Mouse (Mus musculus): Measurements from ENCODE around the gene Prkn. TPM values are rescaled to one million over a fixed set of nuclear protein-coding genes. Genes with fewer than 3 reads are reported as not detected.
"Not testable (repeated sequence)": the region's sequence is repeated elsewhere in the genome, so short reads cannot be mapped to it uniquely, and the experiment has no call there.

Gene Prkn
- polyA plus RNA-seq, 1 experiment from 2014 or later = 0.14 TPM

GRCm38 (mm10) chr17:11188494-11188893 is 348.3 kb downstream of the Prkn start:
- DNase-seq (ENCODE audit: low spot score) = no peak
- Histone ChIP-seq H3K27ac (ENCODE audit: low read depth, low read length) (no peak overlapping the region), H3K4me2 (no peak overlapping the region), H3K27me3 (replicated peaks; ENCODE audit: control insufficient read depth, insufficient read depth, low read length) (no peaks in the 10 kb centered on the region), H3K9me3 (ENCODE audit: control insufficient read depth, low read length) (no peaks in the 10 kb centered on the region), H3K4me3 (ENCODE audit: low read depth, low read length) (no peak overlapping the region), H3K4me1 (replicated peaks; ENCODE audit: control insufficient read depth, insufficient read depth, low read length) (no peaks in the 10 kb centered on the region), H3K36me3 (ENCODE audit: control insufficient read depth, insufficient read depth, low read length) (no peaks in the 10 kb centered on the region), H3K9ac (ENCODE audit: low read depth, low read length) (no peak overlapping the region)
- 55% methylated on average over 4 of the region's 4 CpGs for WGBS
- no peak for ATAC-seq (replicated peaks; ENCODE audit: low FRiP score)

- no peak for ATAC-seq (replicated peaks; ENCODE audit: low FRiP score)
- 60% methylated on average over 2 of the region's 2 CpGs for WGBS
- H3K4me1 ChIP-seq (replicated peaks; ENCODE audit: control insufficient read depth, insufficient read depth, low read length) = no peaks in the 10 kb centered on the region
- no peak overlapping the region for H3K4me2 ChIP-seq
- DNase-seq (ENCODE audit: low spot score) = no peak
- no peaks in the 10 kb centered on the region for H3K9me3 ChIP-seq (ENCODE audit: control insufficient read depth, low read length)
- no peak overlapping the region for H3K4me3 ChIP-seq (ENCODE audit: low read depth, low read length)
- H3K27ac ChIP-seq (ENCODE audit: low read depth, low read length) = no peak overlapping the region
- no peak overlapping the region for H3K9ac ChIP-seq (ENCODE audit: low read depth, low read length)
- no peaks in the 10 kb centered on the region for H3K27me3 ChIP-seq (replicated peaks; ENCODE audit: control insufficient read depth, insufficient read depth, low read length)
- no peaks in the 10 kb centered on the region for H3K36me3 ChIP-seq (ENCODE audit: control insufficient read depth, insufficient read depth, low read length)
These were observed 350.1 kb downstream of the Prkn start for GRCm38 (mm10) chr17:11190306-11190705.

- Histone ChIP-seq H3K9ac (ENCODE audit: low read depth, low read length) (no peak overlapping the region), H3K27me3 (replicated peaks; ENCODE audit: control insufficient read depth, insufficient read depth, low read length) (no peaks in the 10 kb centered on the region), H3K4me1 (replicated peaks; ENCODE audit: control insufficient read depth, insufficient read depth, low read length) (no peaks in the 10 kb centered on the region), H3K9me3 (ENCODE audit: control insufficient read depth, low read length) (no peaks in the 10 kb centered on the region), H3K27ac (ENCODE audit: low read depth, low read length) (no peak overlapping the region), H3K4me2 (no peak overlapping the region), H3K36me3 (ENCODE audit: control insufficient read depth, insufficient read depth, low read length) (no peaks in the 10 kb centered on the region), H3K4me3 (ENCODE audit: low read depth, low read length) (no peak overlapping the region)
- DNase-seq (ENCODE audit: low spot score) (no peak), ATAC-seq (replicated peaks; ENCODE audit: low FRiP score) (no peak)
- WGBS = 73% methylated on average over 2 of the region's 2 CpGs
These were observed 357.9 kb downstream of the Prkn start for GRCm38 (mm10) chr17:11198134-11198533.

- not testable (repeated sequence) for ATAC-seq (replicated peaks; ENCODE audit: low FRiP score); H3K9me3 ChIP-seq (ENCODE audit: control insufficient read depth, low read length); H3K27ac ChIP-seq (ENCODE audit: low read depth, low read length); H3K9ac ChIP-seq (ENCODE audit: low read depth, low read length); H3K27me3 ChIP-seq (replicated peaks; ENCODE audit: control insufficient read depth, insufficient read depth, low read length); H3K4me2 ChIP-seq; H3K4me1 ChIP-seq (replicated peaks; ENCODE audit: control insufficient read depth, insufficient read depth, low read length); H3K36me3 ChIP-seq (ENCODE audit: control insufficient read depth, insufficient read depth, low read length); DNase-seq (ENCODE audit: low spot score); H3K4me3 ChIP-seq (ENCODE audit: low read depth, low read length)
- WGBS = 73% methylated on average over 4 of the region's 4 CpGs
These were observed 368.9 kb downstream of the Prkn start for GRCm38 (mm10) chr17:11209063-11209462.

- no peak for ATAC-seq (replicated peaks; ENCODE audit: low FRiP score)
- 79% methylated on average over 11 of the region's 11 CpGs for WGBS
- Histone ChIP-seq H3K9me3 (ENCODE audit: control insufficient read depth, low read length) (no peaks in the 10 kb centered on the region), H3K4me3 (ENCODE audit: low read depth, low read length) (no peak overlapping the region), H3K4me1 (replicated peaks; ENCODE audit: control insufficient read depth, insufficient read depth, low read length) (no peaks in the 10 kb centered on the region), H3K9ac (ENCODE audit: low read depth, low read length) (no peak overlapping the region), H3K36me3 (ENCODE audit: control insufficient read depth, insufficient read depth, low read length) (no peaks in the 10 kb centered on the region), H3K27me3 (replicated peaks; ENCODE audit: control insufficient read depth, insufficient read depth, low read length) (no peaks in the 10 kb centered on the region), H3K4me2 (no peak overlapping the region), H3K27ac (ENCODE audit: low read depth, low read length) (no peak overlapping the region)
- no peak for DNase-seq (ENCODE audit: low spot score)
These were observed 370.8 kb downstream of the Prkn start for GRCm38 (mm10) chr17:11211006-11211405.

GRCm38 (mm10) chr17:11211591-11211990 is 371.4 kb downstream of the Prkn start:
- no peaks in the 10 kb centered on the region for H3K4me1 ChIP-seq (replicated peaks; ENCODE audit: control insufficient read depth, insufficient read depth, low read length)
- no peak for DNase-seq (ENCODE audit: low spot score)
- no peak overlapping the region for H3K27ac ChIP-seq (ENCODE audit: low read depth, low read length)
- H3K9me3 ChIP-seq (ENCODE audit: control insufficient read depth, low read length) = no peaks in the 10 kb centered on the region
- H3K9ac ChIP-seq (ENCODE audit: low read depth, low read length) = no peak overlapping the region
- H3K36me3 ChIP-seq (ENCODE audit: control insufficient read depth, insufficient read depth, low read length) = no peaks in the 10 kb centered on the region
- H3K4me2 ChIP-seq = no peak overlapping the region
- 78% methylated on average over 4 of the region's 4 CpGs for WGBS
- no peaks in the 10 kb centered on the region for H3K27me3 ChIP-seq (replicated peaks; ENCODE audit: control insufficient read depth, insufficient read depth, low read length)
- H3K4me3 ChIP-seq (ENCODE audit: low read depth, low read length) = no peak overlapping the region
- no peak for ATAC-seq (replicated peaks; ENCODE audit: low FRiP score)

- ATAC-seq (replicated peaks; ENCODE audit: low FRiP score) (no peak), DNase-seq (ENCODE audit: low spot score) (no peak)
- Histone ChIP-seq H3K27ac (ENCODE audit: low read depth, low read length) (no peak overlapping the region), H3K4me2 (no peak overlapping the region), H3K36me3 (ENCODE audit: control insufficient read depth, insufficient read depth, low read length) (no peaks in the 10 kb centered on the region), H3K4me3 (ENCODE audit: low read depth, low read length) (no peak overlapping the region), H3K4me1 (replicated peaks; ENCODE audit: control insufficient read depth, insufficient read depth, low read length) (no peaks in the 10 kb centered on the region), H3K9me3 (ENCODE audit: control insufficient read depth, low read length) (no peaks in the 10 kb centered on the region), H3K9ac (ENCODE audit: low read depth, low read length) (no peak overlapping the region), H3K27me3 (replicated peaks; ENCODE audit: control insufficient read depth, insufficient read depth, low read length) (no peaks in the 10 kb centered on the region)
- 82% methylated on average over 3 of the region's 3 CpGs for WGBS
These were observed 373.5 kb downstream of the Prkn start for GRCm38 (mm10) chr17:11213689-11214088.

- no peak overlapping the region for H3K27ac ChIP-seq (ENCODE audit: low read depth, low read length)
- no peak overlapping the region for H3K4me3 ChIP-seq (ENCODE audit: low read depth, low read length)
- no peaks in the 10 kb centered on the region for H3K4me1 ChIP-seq (replicated peaks; ENCODE audit: control insufficient read depth, insufficient read depth, low read length)
- no peaks in the 10 kb centered on the region for H3K36me3 ChIP-seq (ENCODE audit: control insufficient read depth, insufficient read depth, low read length)
- DNase-seq (ENCODE audit: low spot score) (no peak), ATAC-seq (replicated peaks; ENCODE audit: low FRiP score) (no peak)
- H3K4me2 ChIP-seq = no peak overlapping the region
- H3K9ac ChIP-seq (ENCODE audit: low read depth, low read length) = no peak overlapping the region
- WGBS = 64% methylated on average over 4 of the region's 4 CpGs
- no peaks in the 10 kb centered on the region for H3K27me3 ChIP-seq (replicated peaks; ENCODE audit: control insufficient read depth, insufficient read depth, low read length)
- H3K9me3 ChIP-seq (ENCODE audit: control insufficient read depth, low read length) = no peaks in the 10 kb centered on the region
These were observed 388.8 kb downstream of the Prkn start for GRCm38 (mm10) chr17:11229011-11229410.

GRCm38 (mm10) chr17:11229426-11229825 is 389.2 kb downstream of the Prkn start:
- Histone ChIP-seq H3K9ac (ENCODE audit: low read depth, low read length) (no peak overlapping the region), H3K27me3 (replicated peaks; ENCODE audit: control insufficient read depth, insufficient read depth, low read length) (no peaks in the 10 kb centered on the region), H3K4me2 (no peak overlapping the region), H3K4me1 (replicated peaks; ENCODE audit: control insufficient read depth, insufficient read depth, low read length) (no peaks in the 10 kb centered on the region), H3K4me3 (ENCODE audit: low read depth, low read length) (no peak overlapping the region), H3K9me3 (ENCODE audit: control insufficient read depth, low read length) (no peaks in the 10 kb centered on the region), H3K27ac (ENCODE audit: low read depth, low read length) (no peak overlapping the region), H3K36me3 (ENCODE audit: control insufficient read depth, insufficient read depth, low read length) (no peaks in the 10 kb centered on the region)
- 50% methylated on average over 1 of the region's 1 CpGs for WGBS
- ATAC-seq (replicated peaks; ENCODE audit: low FRiP score) (no peak), DNase-seq (ENCODE audit: low spot score) (no peak)
